Mouse (Mus musculus): Measurements from ENCODE around the gene Itga2. TPM values are rescaled to one million over a fixed set of nuclear protein-coding genes. Genes with fewer than 3 reads are reported as not detected.

Gene Itga2
- polyA plus RNA-seq, 1 experiment from 2014 or later, result 15.2 TPM

GRCm38 (mm10) chr13:114857525-114857924, 74.4 kb downstream of the Itga2 start:
- Histone ChIP-seq H3K9ac (replicated peaks; ENCODE audit: low read depth) (no peak overlapping the region), H3K27ac (ENCODE audit: low read length) (no peak overlapping the region), H3K4me3 (ENCODE audit: low read depth, low read length) (no peak overlapping the region), H3K4me1 (ENCODE audit: insufficient read depth, low read depth, low read length) (peaks cover 4% of the 10 kb centered on the region; the same call in 1 of the 2 replicates), H3K36me3 (ENCODE audit: insufficient read depth, low read length) (no peaks in the 10 kb centered on the region), H3K4me2 (replicated peaks; ENCODE audit: low read depth, low read length) (no peak overlapping the region), H3K9me3 (ENCODE audit: low read length) (no peaks in the 10 kb centered on the region), H3K27me3 (replicated peaks; ENCODE audit: insufficient read depth, low read length) (no peaks in the 10 kb centered on the region)
- ATAC-seq (0 out of 2 replicates have a peak, but pooled peaks have one; percentile 7), DNase-seq (ENCODE audit: low spot score) (no peak)
- TF ChIP-seq CTCF (IDR thresholded peaks at IDR 0.05) (no peak), EP300 (IDR thresholded peaks at IDR 0.05) (no peak)
- WGBS, result 70% methylated on average over 4 of the region's 4 CpGs

DNA sequence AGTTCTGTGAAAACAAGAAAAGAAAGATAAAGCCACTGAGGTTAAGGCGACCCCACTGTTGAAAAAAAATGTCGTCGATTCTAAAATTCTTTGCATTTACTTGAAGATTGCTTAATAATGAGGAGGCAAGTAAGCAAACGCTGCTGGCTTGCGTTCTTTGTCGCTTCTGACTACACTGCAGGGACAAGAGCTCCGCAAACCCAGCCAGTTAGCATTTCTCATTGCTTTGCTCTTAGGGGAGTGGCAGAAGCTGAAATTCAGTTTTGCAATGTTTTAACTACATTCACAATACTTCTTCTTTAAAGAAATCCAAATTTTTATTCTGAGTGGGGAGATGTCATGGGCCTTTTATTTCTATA, 75.7 kb downstream of the Itga2 start:
- Histone ChIP-seq H3K9ac (replicated peaks; ENCODE audit: low read depth) (no peak overlapping the region), H3K4me3 (ENCODE audit: low read depth, low read length) (no peak overlapping the region), H3K4me1 (ENCODE audit: insufficient read depth, low read depth, low read length) (peaks cover 4% of the 10 kb centered on the region; the same call in 1 of the 2 replicates), H3K27me3 (replicated peaks; ENCODE audit: insufficient read depth, low read length) (no peaks in the 10 kb centered on the region), H3K27ac (ENCODE audit: low read length) (peak overlapping the region; percentile 60; the same call in 1 of the 2 replicates), H3K9me3 (ENCODE audit: low read length) (no peaks in the 10 kb centered on the region), H3K4me2 (replicated peaks; ENCODE audit: low read depth, low read length) (no peak overlapping the region), H3K36me3 (ENCODE audit: insufficient read depth, low read length) (no peaks in the 10 kb centered on the region)
- ATAC-seq (peak; percentile 79), DNase-seq (ENCODE audit: low spot score) (peak; percentile 81)
- WGBS, result 24% methylated on average over 7 of the region's 7 CpGs
- TF ChIP-seq CTCF (IDR thresholded peaks at IDR 0.05) (no peak), EP300 (IDR thresholded peaks at IDR 0.05) (no peak)

GRCm38 (mm10) chr13:114855573-114856268, 76.2 kb downstream of the Itga2 start:
- TF ChIP-seq EP300 (IDR thresholded peaks at IDR 0.05), result no peak; the same call in 1 of the 2 replicates
- TF ChIP-seq CTCF (IDR thresholded peaks at IDR 0.05), result no peak

DNA sequence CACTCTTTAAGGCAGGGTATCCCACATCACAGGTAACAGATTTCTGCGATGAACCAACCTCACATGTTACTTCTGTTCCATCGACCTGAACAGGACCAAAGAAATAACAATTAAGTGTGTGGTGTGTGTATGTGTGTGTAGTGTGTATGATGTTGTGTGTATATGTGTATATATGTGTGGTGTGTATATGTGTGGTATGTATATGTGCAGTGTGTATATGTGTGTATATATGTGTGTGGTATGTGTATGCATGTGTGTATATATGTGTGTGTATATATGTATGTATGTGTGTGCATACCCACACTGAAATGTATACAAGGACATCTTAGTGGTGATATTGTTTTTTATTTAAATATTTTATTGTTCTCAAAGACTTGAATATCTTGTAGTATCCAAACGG, 77.5 kb downstream of the Itga2 start:
- no peaks in the 10 kb centered on the region for H3K27me3 ChIP-seq (replicated peaks; ENCODE audit: insufficient read depth, low read length)
- H3K4me2 ChIP-seq (replicated peaks; ENCODE audit: low read depth, low read length), result no peak overlapping the region
- TF ChIP-seq EP300 (IDR thresholded peaks at IDR 0.05), result no peak
- TF ChIP-seq CTCF (IDR thresholded peaks at IDR 0.05), result no peak
- no peaks in the 10 kb centered on the region for H3K36me3 ChIP-seq (ENCODE audit: insufficient read depth, low read length)
- no peak overlapping the region for H3K27ac ChIP-seq (ENCODE audit: low read length)
- WGBS, result 96% methylated on average over 3 of the region's 3 CpGs
- H3K4me3 ChIP-seq (ENCODE audit: low read depth, low read length), result no peak overlapping the region
- DNase-seq (ENCODE audit: low spot score) (no peak), ATAC-seq (no peak)
- no peaks in the 10 kb centered on the region for H3K9me3 ChIP-seq (ENCODE audit: low read length)
- H3K9ac ChIP-seq (replicated peaks; ENCODE audit: low read depth), result no peak overlapping the region
- H3K4me1 ChIP-seq (ENCODE audit: insufficient read depth, low read depth, low read length), result peaks cover 4% of the 10 kb centered on the region; the same call in 1 of the 2 replicates

More at GRCm38 (mm10) chr13:114855573-114856268, 76.2 kb downstream of the Itga2 start:
- DNase-seq (ENCODE audit: low spot score) (peak; percentile 31), ATAC-seq (peak; percentile 51)
- no peaks in the 10 kb centered on the region for H3K36me3 ChIP-seq (ENCODE audit: insufficient read depth, low read length)
- H3K9ac ChIP-seq (replicated peaks; ENCODE audit: low read depth), result no peak overlapping the region
- no peaks in the 10 kb centered on the region for H3K27me3 ChIP-seq (replicated peaks; ENCODE audit: insufficient read depth, low read length)
- peak overlapping the region; percentile 60 for H3K27ac ChIP-seq (ENCODE audit: low read length)
- H3K9me3 ChIP-seq (ENCODE audit: low read length), result no peaks in the 10 kb centered on the region
- 28% methylated on average over 15 of the region's 15 CpGs for WGBS
- H3K4me3 ChIP-seq (ENCODE audit: low read depth, low read length), result no peak overlapping the region
- H3K4me2 ChIP-seq (replicated peaks; ENCODE audit: low read depth, low read length), result no peak overlapping the region
- H3K4me1 ChIP-seq (ENCODE audit: insufficient read depth, low read depth, low read length), result peaks cover 4% of the 10 kb centered on the region; the same call in 1 of the 2 replicates

DNA sequence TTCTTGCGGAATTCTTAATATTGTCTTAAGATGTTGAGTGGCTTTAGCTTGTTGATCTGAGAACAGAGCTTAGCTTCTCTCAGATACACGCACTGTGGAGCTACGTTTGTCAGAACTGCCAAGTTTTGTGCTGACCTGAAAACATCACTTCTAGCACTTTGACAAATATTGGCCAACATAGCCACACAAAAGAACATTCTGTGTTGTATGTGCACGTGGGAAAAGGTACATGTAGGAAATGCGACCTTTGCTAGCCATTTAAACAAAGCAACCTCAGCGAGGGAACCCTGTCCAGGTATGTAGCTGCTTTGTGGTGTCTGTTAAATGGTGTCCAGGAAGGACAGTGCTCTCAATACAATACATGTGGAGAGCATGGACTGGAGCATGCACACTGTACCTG, 77.9 kb downstream of the Itga2 start:
- no peak overlapping the region for H3K9ac ChIP-seq (replicated peaks; ENCODE audit: low read depth)
- H3K4me2 ChIP-seq (replicated peaks; ENCODE audit: low read depth, low read length), result no peak overlapping the region
- no peak overlapping the region for H3K27ac ChIP-seq (ENCODE audit: low read length)
- peaks cover 4% of the 10 kb centered on the region; the same call in 1 of the 2 replicates for H3K4me1 ChIP-seq (ENCODE audit: insufficient read depth, low read depth, low read length)
- ATAC-seq, result no peak
- no peaks in the 10 kb centered on the region for H3K27me3 ChIP-seq (replicated peaks; ENCODE audit: insufficient read depth, low read length)
- no peak overlapping the region for H3K4me3 ChIP-seq (ENCODE audit: low read depth, low read length)
- no peaks in the 10 kb centered on the region for H3K9me3 ChIP-seq (ENCODE audit: low read length)
- 56% methylated on average over 6 of the region's 6 CpGs for WGBS
- TF ChIP-seq CTCF (IDR thresholded peaks at IDR 0.05) (no peak), EP300 (IDR thresholded peaks at IDR 0.05) (no peak)
- DNase-seq (ENCODE audit: low spot score), result no peak
- H3K36me3 ChIP-seq (ENCODE audit: insufficient read depth, low read length), result no peaks in the 10 kb centered on the region

DNA sequence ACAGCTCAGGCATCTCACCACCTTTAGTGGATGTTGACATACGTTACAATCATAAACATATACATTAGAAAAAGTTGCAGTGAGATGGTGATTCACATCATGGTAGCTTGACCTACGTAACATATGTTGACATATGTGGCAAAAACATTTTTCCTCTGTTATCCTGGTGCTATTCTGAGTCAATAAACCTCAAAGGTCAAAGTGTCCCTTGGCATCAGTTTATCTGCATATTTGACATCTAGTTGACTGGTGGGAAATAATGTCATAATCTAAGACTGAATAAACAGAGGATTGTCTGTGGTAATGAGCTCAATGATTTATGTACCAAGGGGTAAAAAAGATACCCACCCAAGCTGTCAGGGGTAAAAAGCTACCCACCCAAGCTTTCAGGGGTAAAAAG, 78.7 kb downstream of the Itga2 start:
- H3K27me3 ChIP-seq (replicated peaks; ENCODE audit: insufficient read depth, low read length), result no peaks in the 10 kb centered on the region
- 79% methylated on average over 2 of the region's 2 CpGs for WGBS
- H3K9me3 ChIP-seq (ENCODE audit: low read length), result no peaks in the 10 kb centered on the region
- H3K4me1 ChIP-seq (ENCODE audit: insufficient read depth, low read depth, low read length), result peaks cover 4% of the 10 kb centered on the region; the same call in 1 of the 2 replicates
- ATAC-seq, result no peak
- no peak for DNase-seq (ENCODE audit: low spot score)
- H3K4me2 ChIP-seq (replicated peaks; ENCODE audit: low read depth, low read length), result no peak overlapping the region
- no peak overlapping the region for H3K4me3 ChIP-seq (ENCODE audit: low read depth, low read length)
- no peak for TF ChIP-seq EP300 (IDR thresholded peaks at IDR 0.05)
- TF ChIP-seq CTCF (IDR thresholded peaks at IDR 0.05), result no peak
- no peak overlapping the region for H3K9ac ChIP-seq (replicated peaks; ENCODE audit: low read depth)
- H3K27ac ChIP-seq (ENCODE audit: low read length), result no peak overlapping the region
- no peaks in the 10 kb centered on the region for H3K36me3 ChIP-seq (ENCODE audit: insufficient read depth, low read length)

Measured in lung, postnatal 0 days (tissue).